Mouse (Mus musculus) liver, embryonic 14.5 days (tissue): Measurements from ENCODE around the gene Hdgf. TPM values are rescaled to one million over a fixed set of nuclear protein-coding genes. Genes with fewer than 3 reads are reported as not detected.

ENCODE experiments used
- ATAC-seq: fragments of 200-750 bp; cut with Nextera tagmentation; 2 replicates; pipeline ENCODE4 v1.8.0; 2017; ENCODE audit warnings: moderate number of reproducible peaks, mild to moderate bottlenecking, moderate library complexity; ENCODE audit not compliant: insufficient read depth
- DNase-seq, 3 experiments: peaks; one replicate each; pipeline ENCODE4 v3.0.0-alpha.2; 2012 to 2013; ENCODE audit warnings: low read depth in 3 of 3, low spot score in 3 of 3
- H3K27ac ChIP-seq: fragments of 300-500 bp; sonication (generic); 2 replicates; pipeline ENCODE4 v1.5.1; 2014; ENCODE audit warnings: moderate library complexity, mild to moderate bottlenecking, control low read depth, inconsistent platforms
- H3K27me3 ChIP-seq: fragments of 300-500 bp; sonication (generic); 2 replicates; pipeline ENCODE4 v1.6.1; 2014; ENCODE audit warnings: mild to moderate bottlenecking, low read length, moderate library complexity; ENCODE audit not compliant: control insufficient read depth, insufficient read depth
- H3K36me3 ChIP-seq: fragments of 300-500 bp; sonication (generic); replicated peaks from 2 replicates; pipeline ENCODE4 v1.6.1; 2014; ENCODE audit warnings: low read depth; ENCODE audit not compliant: control insufficient read depth, insufficient read depth
- H3K4me1 ChIP-seq, 2 experiments: fragments of 200-500 bp in 1 of 2; fragments of 300-500 bp in 1 of 2; sonication (generic) in 1 of 2; replicated peaks; 2 replicates each; pipeline ENCODE4 v1.6.1; 2012 to 2014; ENCODE audit warnings: antibody characterized with exemption in 1 of 2, inconsistent platforms in 1 of 2, low read length in 1 of 2; ENCODE audit not compliant: control insufficient read depth in 2 of 2, insufficient read depth in 2 of 2
- H3K4me2 ChIP-seq: fragments of 300-500 bp; sonication (generic); 2 replicates; pipeline ENCODE4 v1.6.1; 2014; ENCODE audit warnings: low read depth, mild to moderate bottlenecking, control low read depth, moderate library complexity
- H3K4me3 ChIP-seq, 2 experiments: fragments of 200-500 bp in 1 of 2; fragments of 300-500 bp in 1 of 2; sonication (generic) in 1 of 2; 2 replicates each; pipeline ENCODE4 v1.5.1; 2012 to 2014; ENCODE audit warnings: low read depth in 2 of 2, low read length in 2 of 2, mild to moderate bottlenecking in 2 of 2, control low read depth in 1 of 2, inconsistent platforms in 1 of 2, moderate library complexity in 1 of 2; ENCODE audit not compliant: insufficient read depth in 1 of 2
- H3K9ac ChIP-seq: fragments of 300-500 bp; sonication (generic); replicated peaks from 2 replicates; pipeline ENCODE4 v1.6.1; 2014; ENCODE audit warnings: mild to moderate bottlenecking, control low read depth, moderate library complexity
- H3K9me3 ChIP-seq: fragments of 300-500 bp; sonication (generic); 2 replicates; pipeline ENCODE4 v1.6.1; 2016; ENCODE audit warnings: low read length, mixed read lengths; ENCODE audit not compliant: control insufficient read depth
- CTCF ChIP-seq: IDR thresholded peaks from 2 replicates; pipeline ENCODE4 v1.5.1; 2016; ENCODE audit warnings: antibody characterized with exemption, low read depth, control low read depth
- EP300 ChIP-seq: IDR thresholded peaks from 2 replicates; pipeline ENCODE4 v1.6.1; 2016; ENCODE audit warnings: antibody characterized with exemption, low read depth
- WGBS: fragments of 180-500 bp; shearing (Covaris S2); extraction: QIAGEN DNeasy Blood & Tissue Kit; methylation state at CpG from one replicate; pipeline ENCODE4 v1.1.7; 2014; ENCODE audit not compliant: insufficient replicate concordance; 5-methylcytosine and 5-hydroxymethylcytosine counted together
- polyA plus RNA-seq, 2 experiments: library from polyadenylated mRNA; depleted of rRNA in 1 of 2; stranded (reverse) in 1 of 2; unstranded in 1 of 2; fragments of >200 nt; fragmentation: Nextera tagmentation in 1 of 2; extraction: Ambion mirVana in 1 of 2; gene quantifications; 2 replicates each; pipeline versions ENCODE4 v1.2.1 to v1.2.3; 2012 to 2014

The Hdgf gene
- polyA plus RNA-seq, 2 experiments, result 167 to 204 TPM

- ATAC-seq (no peak), DNase-seq (no peak)
- H3K9me3 ChIP-seq, result no peaks in the 10 kb centered on the region
- H3K36me3 ChIP-seq, result peaks cover 48% of the 10 kb centered on the region
- no peak overlapping the region for H3K9ac ChIP-seq
- H3K27ac ChIP-seq, result no peak overlapping the region
- 77% methylated on average over 4 of the region's 4 CpGs for WGBS
- H3K4me2 ChIP-seq, result no peak overlapping the region
- no peak overlapping the region for H3K4me3 ChIP-seq
- H3K4me1 ChIP-seq, result peaks cover 6 to 7% of the 10 kb centered on the region in 2 experiments; a peak in 3 of 4 replicates
- H3K27me3 ChIP-seq, result no peaks in the 10 kb centered on the region
- TF ChIP-seq EP300 (no peak), CTCF (peak; percentile 22; the same call in 1 of the 2 replicates)
Observed at GRCm38 (mm10) chr3:87934501-87934900, 28.4 kb downstream of the Hdgf start.

GRCm38 (mm10) chr3:87935201-87935600, 29.1 kb downstream of the Hdgf start:
- Histone ChIP-seq H3K9ac (no peak overlapping the region), H3K4me3 (no peak overlapping the region), H3K27me3 (no peaks in the 10 kb centered on the region), H3K4me2 (no peak overlapping the region), H3K36me3 (peaks cover 55% of the 10 kb centered on the region), H3K27ac (no peak overlapping the region), H3K4me1 (peaks cover 6 to 7% of the 10 kb centered on the region in 2 experiments; a peak in 3 of 4 replicates), H3K9me3 (no peaks in the 10 kb centered on the region)
- WGBS, result 68% methylated on average over 4 of the region's 4 CpGs
- TF ChIP-seq EP300 (no peak), CTCF (no peak)
- ATAC-seq, result no peak
- DNase-seq, result no peak

GRCm38 (mm10) chr3:87935776-87936175, 29.7 kb downstream of the Hdgf start:
- Histone ChIP-seq H3K9me3 (no peaks in the 10 kb centered on the region), H3K4me1 (peaks cover 6 to 7% of the 10 kb centered on the region in 2 experiments; a peak in 3 of 4 replicates), H3K36me3 (peaks cover 59% of the 10 kb centered on the region), H3K27ac (no peak overlapping the region), H3K9ac (no peak overlapping the region), H3K27me3 (no peaks in the 10 kb centered on the region), H3K4me3 (no peak overlapping the region), H3K4me2 (no peak overlapping the region)
- TF ChIP-seq CTCF, result peak; percentile 94
- TF ChIP-seq EP300, result no peak
- peak; percentile 36 to 48 (median 48) for DNase-seq
- peak; percentile 22; the same call in 1 of the 2 replicates for ATAC-seq
- 89% methylated on average over 2 of the region's 2 CpGs for WGBS

- WGBS, result 81% methylated on average over 5 of the region's 5 CpGs
- no peak for ATAC-seq
- H3K36me3 ChIP-seq, result peaks cover 56% of the 10 kb centered on the region
Observed at GRCm38 (mm10) chr3:87940611-87941010, 34.5 kb downstream of the Hdgf start.

GRCm38 (mm10) chr3:87942471-87942870, 36.4 kb downstream of the Hdgf start:
- H3K9ac ChIP-seq, result no peak overlapping the region
- peaks cover 44% of the 10 kb centered on the region for H3K36me3 ChIP-seq
- no peak overlapping the region for H3K4me3 ChIP-seq
- 79% methylated on average over 2 of the region's 2 CpGs for WGBS
- H3K27ac ChIP-seq, result no peak overlapping the region
- H3K9me3 ChIP-seq, result no peaks in the 10 kb centered on the region
- H3K4me1 ChIP-seq, result no peaks in the 10 kb centered on the region
- TF ChIP-seq CTCF (no peak), EP300 (no peak)
- peaks cover 21% of the 10 kb centered on the region for H3K27me3 ChIP-seq
- ATAC-seq (no peak), DNase-seq (no peak)
- no peak overlapping the region for H3K4me2 ChIP-seq

More at GRCm38 (mm10) chr3:87940611-87941010, 34.5 kb downstream of the Hdgf start:
- TF ChIP-seq EP300 (no peak), CTCF (no peak)
- DNase-seq, result no peak
- H3K27ac ChIP-seq, result no peak overlapping the region
- H3K4me3 ChIP-seq, result no peak overlapping the region
- H3K9me3 ChIP-seq, result no peaks in the 10 kb centered on the region
- no peak overlapping the region for H3K9ac ChIP-seq
- no peaks in the 10 kb centered on the region; a peak in 1 of 4 replicates for H3K4me1 ChIP-seq
- H3K4me2 ChIP-seq, result no peak overlapping the region
- H3K27me3 ChIP-seq, result peaks cover 2% of the 10 kb centered on the region; the same call in 1 of the 2 replicates
